Mouse (Mus musculus): ENCODE data around the gene Ptprd. TPM values are rescaled to one million over a fixed set of nuclear protein-coding genes. Genes with fewer than 3 reads are reported as not detected.

The Ptprd gene
- polyA plus RNA-seq, 2 experiments, result 48.6 to 50.4 TPM

DNA sequence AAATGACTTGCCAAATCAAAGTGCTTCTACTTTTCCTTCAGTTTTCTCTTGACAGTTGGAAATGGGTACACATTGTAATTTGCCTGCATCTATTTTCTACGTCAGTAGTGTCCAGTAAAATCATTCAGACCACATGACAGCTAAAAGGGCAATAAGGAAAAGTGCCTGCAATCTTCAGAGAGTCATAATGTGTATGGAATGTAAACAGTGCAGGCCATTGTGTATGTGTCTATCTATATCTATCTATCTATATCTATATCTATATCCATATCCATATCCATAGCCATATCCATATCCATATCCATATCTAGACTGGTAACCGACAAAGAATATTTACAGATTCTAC is 1786.6 kb downstream of the Ptprd start:
- no peak for TF ChIP-seq POLR2A (IDR thresholded peaks at IDR 0.05; ENCODE audit: borderline replicate concordance, extremely low read depth, insufficient read depth, insufficient read length)
- DNase-seq (ENCODE audit: low spot score) (no peak), ATAC-seq (ENCODE audit: low FRiP score, low read depth) (no peak)
- no peaks in the 10 kb centered on the region for H3K36me3 ChIP-seq (ENCODE audit: control insufficient read depth, insufficient read depth, low read length)
- no peak overlapping the region for H3K27ac ChIP-seq (replicated peaks; ENCODE audit: low read depth, low read length)
- H3K9ac ChIP-seq (ENCODE audit: low read depth, low read length, severe bottlenecking), result no peak overlapping the region
- WGBS, result 75% methylated on average over 2 of the region's 2 CpGs
- no peaks in the 10 kb centered on the region for H3K4me1 ChIP-seq (ENCODE audit: control insufficient read depth, insufficient read depth, low read length)
- H3K4me3 ChIP-seq (replicated peaks; ENCODE audit: low read length), result no peak overlapping the region
- no peak overlapping the region for H3K4me2 ChIP-seq (replicated peaks; ENCODE audit: low read depth, low read length, severe bottlenecking)
- H3K9me3 ChIP-seq (ENCODE audit: control insufficient read depth, low read length), result no peaks in the 10 kb centered on the region
- no peaks in the 10 kb centered on the region for H3K27me3 ChIP-seq (ENCODE audit: control insufficient read depth, insufficient read depth, low read length)

DNA sequence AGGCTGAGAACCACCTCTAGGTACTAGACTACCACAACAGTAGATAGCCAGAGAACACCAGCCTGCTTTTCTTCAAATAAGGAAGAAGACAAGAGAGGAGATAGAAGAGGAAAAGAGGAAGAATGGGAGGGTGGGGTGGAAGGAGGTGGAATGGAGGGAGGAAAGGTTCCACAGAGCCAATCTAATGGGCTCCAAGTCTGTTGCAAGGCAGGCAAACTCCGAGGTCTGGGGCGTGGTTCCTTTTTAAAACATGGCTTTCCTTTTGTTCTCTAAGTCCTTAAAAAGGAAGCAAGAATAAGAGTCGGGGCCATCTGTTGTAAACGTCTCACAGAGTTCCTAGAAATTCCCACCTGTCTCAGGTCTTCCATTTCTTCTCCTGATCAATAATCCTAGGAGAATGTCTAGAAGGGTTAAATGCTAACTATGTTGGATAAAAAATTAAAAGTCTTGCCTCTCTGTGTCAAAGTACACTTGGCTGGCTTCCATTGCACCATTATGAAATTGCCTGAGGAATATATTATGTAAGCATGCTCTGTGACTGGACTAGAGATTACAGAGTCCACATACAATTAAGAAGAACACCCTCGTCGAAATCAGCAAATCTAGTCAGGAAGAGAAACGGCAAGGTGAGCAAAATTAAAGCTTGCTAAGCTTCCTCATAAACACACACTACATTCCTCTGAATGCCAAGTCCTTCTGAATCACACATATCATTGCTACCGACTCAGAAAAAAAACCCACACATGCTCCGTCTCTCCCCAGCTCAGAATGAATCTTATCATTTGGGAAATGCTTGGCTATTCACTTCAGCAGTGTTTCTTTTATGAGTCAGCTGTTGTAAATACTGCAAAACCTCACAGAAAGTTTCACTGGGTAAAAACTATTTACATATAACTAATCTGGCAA is 1787.2 kb downstream of the Ptprd start:
- Histone ChIP-seq H3K4me3 (replicated peaks; ENCODE audit: low read length) (no peak overlapping the region), H3K4me1 (ENCODE audit: control insufficient read depth, insufficient read depth, low read length) (no peaks in the 10 kb centered on the region), H3K9ac (ENCODE audit: low read depth, low read length, severe bottlenecking) (no peak overlapping the region), H3K27ac (replicated peaks; ENCODE audit: low read depth, low read length) (no peak overlapping the region), H3K36me3 (ENCODE audit: control insufficient read depth, insufficient read depth, low read length) (no peaks in the 10 kb centered on the region), H3K27me3 (ENCODE audit: control insufficient read depth, insufficient read depth, low read length) (no peaks in the 10 kb centered on the region), H3K9me3 (ENCODE audit: control insufficient read depth, low read length) (no peaks in the 10 kb centered on the region), H3K4me2 (replicated peaks; ENCODE audit: low read depth, low read length, severe bottlenecking) (no peak overlapping the region)
- 66% methylated on average over 9 of the region's 9 CpGs for WGBS
- DNase-seq (ENCODE audit: low spot score), result no peak
- ATAC-seq (ENCODE audit: low FRiP score, low read depth), result no peak
- TF ChIP-seq POLR2A (IDR thresholded peaks at IDR 0.05; ENCODE audit: borderline replicate concordance, extremely low read depth, insufficient read depth, insufficient read length), result no peak

DNA sequence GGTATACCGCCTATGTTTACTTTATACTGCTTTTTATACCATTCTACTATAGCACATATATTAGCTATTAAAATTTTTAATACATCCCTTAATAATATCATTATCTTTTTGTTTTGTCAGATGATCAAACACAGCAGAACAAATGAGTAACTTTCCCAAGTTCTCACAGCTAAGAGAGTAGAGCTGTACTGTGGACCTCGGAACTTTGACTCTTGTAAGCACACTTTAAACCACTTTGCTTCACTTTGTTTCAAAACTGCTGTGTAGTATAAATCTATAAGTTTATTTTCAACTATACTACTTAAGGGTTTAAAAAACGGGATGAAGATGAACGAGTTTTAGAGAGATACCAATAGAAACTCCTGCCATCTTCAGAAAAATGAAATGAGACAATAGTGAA is 1789.6 kb downstream of the Ptprd start:
- H3K27me3 ChIP-seq (ENCODE audit: control insufficient read depth, insufficient read depth, low read length), result no peaks in the 10 kb centered on the region
- DNase-seq (ENCODE audit: low spot score) (no peak), ATAC-seq (ENCODE audit: low FRiP score, low read depth) (no peak)
- 95% methylated on average over 4 of the region's 4 CpGs for WGBS
- H3K4me1 ChIP-seq (ENCODE audit: control insufficient read depth, insufficient read depth, low read length), result no peaks in the 10 kb centered on the region
- H3K36me3 ChIP-seq (ENCODE audit: control insufficient read depth, insufficient read depth, low read length), result no peaks in the 10 kb centered on the region
- H3K4me3 ChIP-seq (replicated peaks; ENCODE audit: low read length), result no peak overlapping the region
- H3K9ac ChIP-seq (ENCODE audit: low read depth, low read length, severe bottlenecking), result no peak overlapping the region
- H3K9me3 ChIP-seq (ENCODE audit: control insufficient read depth, low read length), result no peaks in the 10 kb centered on the region
- no peak overlapping the region for H3K4me2 ChIP-seq (replicated peaks; ENCODE audit: low read depth, low read length, severe bottlenecking)
- no peak overlapping the region for H3K27ac ChIP-seq (replicated peaks; ENCODE audit: low read depth, low read length)
- no peak for TF ChIP-seq POLR2A (IDR thresholded peaks at IDR 0.05; ENCODE audit: borderline replicate concordance, extremely low read depth, insufficient read depth, insufficient read length)

- H3K9me3 ChIP-seq (ENCODE audit: control insufficient read depth, low read length), result no peaks in the 10 kb centered on the region
- no peak overlapping the region for H3K4me3 ChIP-seq (replicated peaks; ENCODE audit: low read length)
- ATAC-seq (ENCODE audit: low FRiP score, low read depth) (no peak), DNase-seq (ENCODE audit: low spot score) (no peak)
- TF ChIP-seq POLR2A (IDR thresholded peaks at IDR 0.05; ENCODE audit: borderline replicate concordance, extremely low read depth, insufficient read depth, insufficient read length), result no peak
- no peaks in the 10 kb centered on the region for H3K36me3 ChIP-seq (ENCODE audit: control insufficient read depth, insufficient read depth, low read length)
- H3K4me1 ChIP-seq (ENCODE audit: control insufficient read depth, insufficient read depth, low read length), result peaks cover 14% of the 10 kb centered on the region
- no peak overlapping the region for H3K9ac ChIP-seq (ENCODE audit: low read depth, low read length, severe bottlenecking)
- no peak overlapping the region for H3K27ac ChIP-seq (replicated peaks; ENCODE audit: low read depth, low read length)
- WGBS, result 82% methylated on average over 2 of the region's 2 CpGs
- no peaks in the 10 kb centered on the region for H3K27me3 ChIP-seq (ENCODE audit: control insufficient read depth, insufficient read depth, low read length)
- no peak overlapping the region for H3K4me2 ChIP-seq (replicated peaks; ENCODE audit: low read depth, low read length, severe bottlenecking)
Measured at GRCm38 (mm10) chr4:76419641-76420040, 1792.1 kb downstream of the Ptprd start.

GRCm38 (mm10) chr4:76417676-76418075 is 1794.1 kb downstream of the Ptprd start:
- no peaks in the 10 kb centered on the region for H3K27me3 ChIP-seq (ENCODE audit: control insufficient read depth, insufficient read depth, low read length)
- WGBS, result 93% methylated on average over 5 of the region's 5 CpGs

More at GRCm38 (mm10) chr4:76417676-76418075, 1794.1 kb downstream of the Ptprd start:
- DNase-seq (ENCODE audit: low spot score) (no peak), ATAC-seq (ENCODE audit: low FRiP score, low read depth) (no peak)
- H3K4me1 ChIP-seq (ENCODE audit: control insufficient read depth, insufficient read depth, low read length), result peaks cover 14% of the 10 kb centered on the region
- no peaks in the 10 kb centered on the region for H3K36me3 ChIP-seq (ENCODE audit: control insufficient read depth, insufficient read depth, low read length)
- H3K9me3 ChIP-seq (ENCODE audit: control insufficient read depth, low read length), result no peaks in the 10 kb centered on the region
- no peak overlapping the region for H3K4me3 ChIP-seq (replicated peaks; ENCODE audit: low read length)
- no peak overlapping the region for H3K27ac ChIP-seq (replicated peaks; ENCODE audit: low read depth, low read length)
- no peak for TF ChIP-seq POLR2A (IDR thresholded peaks at IDR 0.05; ENCODE audit: borderline replicate concordance, extremely low read depth, insufficient read depth, insufficient read length)
- no peak overlapping the region for H3K9ac ChIP-seq (ENCODE audit: low read depth, low read length, severe bottlenecking)
- H3K4me2 ChIP-seq (replicated peaks; ENCODE audit: low read depth, low read length, severe bottlenecking), result no peak overlapping the region
